Mouse (Mus musculus): Measurements from ENCODE around the gene Pdpn. TPM values are rescaled to one million over a fixed set of nuclear protein-coding genes. Genes with fewer than 3 reads are reported as not detected.

The Pdpn gene
- polyA plus RNA-seq, 1 experiment from 2014 or later: 48.7 TPM

DNA sequence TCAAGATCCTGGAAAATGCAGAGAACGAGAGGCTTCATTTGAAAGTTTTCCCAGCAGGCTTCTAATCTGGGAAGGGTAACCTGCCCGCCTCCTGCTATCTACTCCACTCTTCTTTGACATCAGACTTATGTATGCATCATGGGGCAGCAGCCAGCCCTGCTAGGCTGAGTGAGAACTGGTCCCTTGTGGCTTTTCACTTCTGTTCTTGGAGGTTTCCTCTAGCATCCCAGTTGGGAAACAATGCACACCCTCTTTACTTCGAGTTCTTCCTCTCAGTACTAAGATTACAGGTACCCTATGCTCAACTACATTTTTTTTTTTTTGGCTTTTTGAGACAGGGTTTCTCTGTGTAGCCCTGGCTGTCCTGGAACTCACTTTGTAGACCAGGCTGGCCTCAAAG is 28.5 kb downstream of the Pdpn start:
- Histone ChIP-seq H3K27me3 (ENCODE audit: control insufficient read depth, insufficient read depth, low read length) (no peaks in the 10 kb centered on the region), H3K9me3 (ENCODE audit: control insufficient read depth, low read length) (no peaks in the 10 kb centered on the region), H3K9ac (ENCODE audit: low read depth, low read length) (no peak overlapping the region), H3K4me2 (replicated peaks; ENCODE audit: low read depth, low read length) (no peak overlapping the region), H3K4me1 (ENCODE audit: control insufficient read depth, insufficient read depth, low read length) (no peaks in the 10 kb centered on the region), H3K36me3 (ENCODE audit: control insufficient read depth, insufficient read depth, low read length) (peaks cover 6% of the 10 kb centered on the region; the same call in 1 of the 2 replicates), H3K27ac (ENCODE audit: low read depth, low read length) (no peak overlapping the region), H3K4me3 (ENCODE audit: low read length) (no peak overlapping the region)
- ATAC-seq (ENCODE audit: low FRiP score, low TSS enrichment): no peak
- WGBS: 84% methylated on average over 3 of the region's 3 CpGs

DNA sequence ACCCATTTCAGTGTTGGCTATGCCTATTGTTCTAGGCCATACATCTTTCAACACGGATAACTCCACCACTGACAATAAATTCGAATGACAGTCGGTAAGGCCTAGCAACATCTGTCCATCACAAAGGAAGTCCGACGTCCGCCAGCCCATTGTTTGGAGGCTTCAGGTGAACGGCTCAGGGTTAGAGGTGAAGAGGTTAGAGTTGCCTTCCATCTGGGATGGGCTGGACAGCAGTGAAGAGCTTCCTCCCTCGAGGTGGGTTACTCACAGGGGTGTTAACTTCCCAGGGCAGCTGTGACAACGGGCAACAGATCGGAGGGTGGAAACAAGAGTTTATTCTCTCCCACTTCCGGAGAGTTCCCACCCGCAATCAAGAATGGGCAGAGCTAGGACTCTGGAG is 36.7 kb downstream of the Pdpn start:
- H3K4me3 ChIP-seq (ENCODE audit: low read length): no peak overlapping the region
- no peak for ATAC-seq (ENCODE audit: low FRiP score, low TSS enrichment)
- H3K27ac ChIP-seq (ENCODE audit: low read depth, low read length): no peak overlapping the region
- H3K4me1 ChIP-seq (ENCODE audit: control insufficient read depth, insufficient read depth, low read length): 0 out of 2 replicates have a peak, but pooled peaks cover 11% of the 10 kb centered on the region
- no peak overlapping the region for H3K9ac ChIP-seq (ENCODE audit: low read depth, low read length)
- H3K27me3 ChIP-seq (ENCODE audit: control insufficient read depth, insufficient read depth, low read length): no peaks in the 10 kb centered on the region
- no peaks in the 10 kb centered on the region for H3K9me3 ChIP-seq (ENCODE audit: control insufficient read depth, low read length)
- no peak overlapping the region for H3K4me2 ChIP-seq (replicated peaks; ENCODE audit: low read depth, low read length)
- peaks cover 3% of the 10 kb centered on the region; the same call in 1 of the 2 replicates for H3K36me3 ChIP-seq (ENCODE audit: control insufficient read depth, insufficient read depth, low read length)
- WGBS: 63% methylated on average over 12 of the region's 12 CpGs

DNA sequence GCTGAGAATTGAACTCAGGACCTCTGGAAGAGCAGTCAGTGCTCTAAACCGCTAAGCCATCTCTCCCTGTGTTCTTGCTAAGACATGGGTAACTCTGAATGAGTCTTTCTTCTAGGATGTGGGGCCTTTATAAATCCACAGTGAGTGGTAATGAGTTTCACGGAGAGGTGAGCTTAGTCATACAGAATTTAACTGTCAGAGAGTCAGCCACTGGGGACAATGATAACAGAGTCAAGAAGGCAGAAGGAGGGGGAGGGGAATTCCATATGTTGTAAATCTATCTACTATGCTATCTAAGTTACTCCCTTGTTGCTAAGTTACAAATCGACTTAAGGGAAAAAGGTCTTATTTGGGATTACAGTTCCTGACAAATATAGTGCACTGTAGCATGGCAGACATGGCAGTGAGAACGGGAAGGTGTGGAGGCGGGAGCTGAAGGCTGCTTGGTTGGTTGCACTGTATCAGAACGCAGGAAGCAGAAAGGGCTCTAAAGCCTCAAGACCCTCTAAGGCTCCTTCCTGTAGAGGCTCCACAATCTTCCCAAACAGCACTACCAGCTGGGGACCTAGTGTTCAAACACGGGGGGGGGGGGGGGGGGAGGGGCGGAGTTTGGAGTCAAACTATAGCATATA is 39.5 kb downstream of the Pdpn start:
- Histone ChIP-seq H3K4me1 (ENCODE audit: control insufficient read depth, insufficient read depth, low read length) (peaks cover 17% of the 10 kb centered on the region; the same call in 1 of the 2 replicates), H3K4me2 (replicated peaks; ENCODE audit: low read depth, low read length) (no peak overlapping the region; the same call in 1 of the 2 replicates), H3K27me3 (ENCODE audit: control insufficient read depth, insufficient read depth, low read length) (no peaks in the 10 kb centered on the region), H3K9me3 (ENCODE audit: control insufficient read depth, low read length) (no peaks in the 10 kb centered on the region), H3K36me3 (ENCODE audit: control insufficient read depth, insufficient read depth, low read length) (no peaks in the 10 kb centered on the region), H3K27ac (ENCODE audit: low read depth, low read length) (no peak overlapping the region), H3K4me3 (ENCODE audit: low read length) (no peak overlapping the region), H3K9ac (ENCODE audit: low read depth, low read length) (no peak overlapping the region)
- ATAC-seq (ENCODE audit: low FRiP score, low TSS enrichment): peak; percentile 49
- WGBS: 25% methylated on average over 7 of the region's 8 CpGs

DNA sequence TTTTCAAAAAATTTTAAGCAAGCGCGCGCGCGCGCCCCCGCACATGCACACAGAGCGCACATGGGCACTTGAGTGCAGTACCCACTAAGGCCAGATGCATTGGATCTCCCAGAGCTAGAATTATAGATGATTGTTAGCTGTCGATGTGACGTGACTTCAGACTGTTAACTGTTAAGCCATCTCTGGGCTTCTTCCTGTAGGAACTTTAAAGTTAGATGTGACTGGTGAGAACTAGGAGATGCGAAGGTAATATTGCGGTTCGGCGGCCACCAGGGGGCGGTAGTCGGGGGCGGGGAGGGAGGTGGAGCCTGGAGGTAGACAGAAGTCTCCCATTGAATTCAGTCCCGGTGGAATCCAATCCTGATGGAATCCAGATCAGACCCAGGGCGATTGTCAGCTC is 40.8 kb downstream of the Pdpn start:
- peak overlapping the region; percentile 4; the same call in 1 of the 2 replicates for H3K4me3 ChIP-seq (ENCODE audit: low read length)
- peak; percentile 25; the same call in 1 of the 2 replicates for ATAC-seq (ENCODE audit: low FRiP score, low TSS enrichment)

DNA sequence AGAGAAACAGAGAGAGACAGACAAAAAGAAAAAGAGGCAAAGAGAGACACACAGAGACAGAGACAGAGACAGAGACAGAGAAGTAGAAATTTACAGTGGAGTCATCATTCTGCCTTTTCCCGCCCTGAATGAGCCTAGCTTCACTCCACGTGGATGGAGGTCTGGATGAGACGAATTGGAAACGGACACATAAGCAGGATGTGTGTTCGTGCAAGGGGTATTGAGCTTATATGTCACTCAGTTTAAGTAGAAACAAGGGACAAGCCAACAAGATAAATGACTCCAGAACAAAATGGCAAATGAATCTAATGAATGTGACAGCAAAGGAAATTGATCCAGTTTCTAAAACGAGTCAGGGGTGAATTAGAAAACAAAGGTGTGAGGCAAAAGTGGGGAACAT is 41.4 kb downstream of the Pdpn start:
- H3K4me1 ChIP-seq (ENCODE audit: control insufficient read depth, insufficient read depth, low read length): peaks cover 17% of the 10 kb centered on the region; the same call in 1 of the 2 replicates
- ATAC-seq (ENCODE audit: low FRiP score, low TSS enrichment): no peak
- H3K4me2 ChIP-seq (replicated peaks; ENCODE audit: low read depth, low read length): no peak overlapping the region; the same call in 1 of the 2 replicates
- no peaks in the 10 kb centered on the region for H3K27me3 ChIP-seq (ENCODE audit: control insufficient read depth, insufficient read depth, low read length)
- 21% methylated on average over 6 of the region's 6 CpGs for WGBS
- H3K9ac ChIP-seq (ENCODE audit: low read depth, low read length): no peak overlapping the region
- H3K9me3 ChIP-seq (ENCODE audit: control insufficient read depth, low read length): no peaks in the 10 kb centered on the region
- H3K36me3 ChIP-seq (ENCODE audit: control insufficient read depth, insufficient read depth, low read length): no peaks in the 10 kb centered on the region
- no peak overlapping the region for H3K27ac ChIP-seq (ENCODE audit: low read depth, low read length)
- no peak overlapping the region for H3K4me3 ChIP-seq (ENCODE audit: low read length)

More for the DNA sequence above, 40.8 kb downstream of the Pdpn start:
- Histone ChIP-seq H3K4me2 (replicated peaks; ENCODE audit: low read depth, low read length) (peak overlapping the region; percentile 36), H3K9ac (ENCODE audit: low read depth, low read length) (no peak overlapping the region), H3K4me1 (ENCODE audit: control insufficient read depth, insufficient read depth, low read length) (peaks cover 17% of the 10 kb centered on the region; the same call in 1 of the 2 replicates), H3K9me3 (ENCODE audit: control insufficient read depth, low read length) (no peaks in the 10 kb centered on the region), H3K27me3 (ENCODE audit: control insufficient read depth, insufficient read depth, low read length) (no peaks in the 10 kb centered on the region), H3K36me3 (ENCODE audit: control insufficient read depth, insufficient read depth, low read length) (no peaks in the 10 kb centered on the region), H3K27ac (ENCODE audit: low read depth, low read length) (no peak overlapping the region)
- 36% methylated on average over 19 of the region's 19 CpGs for WGBS

DNA sequence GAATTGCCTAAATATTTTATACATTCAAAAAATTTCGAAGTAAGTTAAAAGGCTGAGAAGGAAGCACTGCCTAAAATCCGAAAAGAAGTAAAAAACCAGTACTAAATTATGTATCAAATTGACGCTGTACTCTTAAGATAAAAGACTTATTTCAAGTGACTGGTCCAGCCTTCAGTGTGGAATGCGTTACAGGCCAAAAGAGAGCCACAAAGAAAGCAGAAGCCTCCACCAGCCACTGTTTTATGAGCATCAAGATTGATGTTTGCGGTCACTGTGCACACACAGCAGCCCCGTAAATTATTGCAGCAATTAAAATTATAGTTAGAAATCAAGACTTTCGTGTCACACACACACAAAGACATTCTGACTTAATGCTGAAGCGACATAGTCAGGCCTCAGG is 43.8 kb downstream of the Pdpn start:
- Histone ChIP-seq H3K36me3 (ENCODE audit: control insufficient read depth, insufficient read depth, low read length) (no peaks in the 10 kb centered on the region), H3K4me1 (ENCODE audit: control insufficient read depth, insufficient read depth, low read length) (peaks cover 17% of the 10 kb centered on the region; the same call in 1 of the 2 replicates), H3K27ac (ENCODE audit: low read depth, low read length) (no peak overlapping the region), H3K9ac (ENCODE audit: low read depth, low read length) (no peak overlapping the region), H3K4me2 (replicated peaks; ENCODE audit: low read depth, low read length) (no peak overlapping the region), H3K27me3 (ENCODE audit: control insufficient read depth, insufficient read depth, low read length) (no peaks in the 10 kb centered on the region), H3K4me3 (ENCODE audit: low read length) (no peak overlapping the region), H3K9me3 (ENCODE audit: control insufficient read depth, low read length) (no peaks in the 10 kb centered on the region; the same call in 1 of the 2 replicates)
- no peak; the same call in 1 of the 2 replicates for ATAC-seq (ENCODE audit: low FRiP score, low TSS enrichment)
- WGBS: 28% methylated on average over 8 of the region's 8 CpGs

DNA sequence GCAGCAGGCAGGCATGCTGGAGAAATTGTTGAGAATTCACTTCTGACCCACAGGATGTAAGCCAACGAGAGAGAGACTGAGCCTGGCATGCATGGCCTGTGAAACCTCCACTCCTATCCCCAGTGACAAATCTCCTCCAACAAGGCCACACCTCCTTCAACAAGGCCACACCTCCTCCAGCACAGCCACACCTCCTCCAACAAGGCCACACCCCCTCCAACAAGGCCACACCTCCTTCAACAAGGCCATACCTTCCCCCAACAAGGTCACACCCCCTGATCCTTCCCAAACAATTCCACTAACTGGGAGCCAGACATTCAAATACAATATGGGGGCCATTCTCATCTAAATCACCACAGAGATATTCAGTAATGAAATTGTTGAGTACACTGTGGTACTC is 46.0 kb downstream of the Pdpn start:
- 83% methylated on average over 1 of the region's 1 CpGs for WGBS
- Histone ChIP-seq H3K4me3 (ENCODE audit: low read length) (no peak overlapping the region), H3K9me3 (ENCODE audit: control insufficient read depth, low read length) (no peaks in the 10 kb centered on the region; the same call in 1 of the 2 replicates), H3K27ac (ENCODE audit: low read depth, low read length) (no peak overlapping the region), H3K36me3 (ENCODE audit: control insufficient read depth, insufficient read depth, low read length) (no peaks in the 10 kb centered on the region), H3K9ac (ENCODE audit: low read depth, low read length) (no peak overlapping the region), H3K27me3 (ENCODE audit: control insufficient read depth, insufficient read depth, low read length) (no peaks in the 10 kb centered on the region), H3K4me2 (replicated peaks; ENCODE audit: low read depth, low read length) (no peak overlapping the region), H3K4me1 (ENCODE audit: control insufficient read depth, insufficient read depth, low read length) (peaks cover 7% of the 10 kb centered on the region; the same call in 1 of the 2 replicates)
- no peak for ATAC-seq (ENCODE audit: low FRiP score, low TSS enrichment)

DNA sequence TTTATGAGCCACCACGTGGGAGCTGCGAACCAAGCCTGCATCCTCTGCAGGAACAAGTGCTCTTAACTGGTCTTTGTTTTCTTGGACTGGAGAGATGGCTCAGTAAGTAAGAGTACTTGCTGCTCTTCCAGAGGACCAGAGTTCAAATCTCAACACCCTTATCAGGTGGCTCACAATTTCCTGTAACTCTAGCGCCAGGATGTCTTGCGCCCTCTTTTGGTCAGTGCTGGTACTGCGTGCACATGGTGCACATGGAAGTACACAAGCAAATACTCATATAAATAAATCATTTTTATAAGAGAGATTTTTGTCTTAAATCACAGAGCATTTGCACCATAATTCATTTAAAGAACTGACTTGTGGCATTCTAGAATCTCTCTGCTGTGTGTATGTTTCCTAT is 51.3 kb downstream of the Pdpn start:
- no peak overlapping the region for H3K27ac ChIP-seq (ENCODE audit: low read depth, low read length)
- no peaks in the 10 kb centered on the region for H3K27me3 ChIP-seq (ENCODE audit: control insufficient read depth, insufficient read depth, low read length)
- no peak overlapping the region for H3K4me2 ChIP-seq (replicated peaks; ENCODE audit: low read depth, low read length)
- no peak overlapping the region for H3K9ac ChIP-seq (ENCODE audit: low read depth, low read length)
- no peaks in the 10 kb centered on the region for H3K36me3 ChIP-seq (ENCODE audit: control insufficient read depth, insufficient read depth, low read length)
- no peak for ATAC-seq (ENCODE audit: low FRiP score, low TSS enrichment)
- no peaks in the 10 kb centered on the region for H3K4me1 ChIP-seq (ENCODE audit: control insufficient read depth, insufficient read depth, low read length)
- WGBS: 79% methylated on average over 5 of the region's 5 CpGs
- no peaks in the 10 kb centered on the region; the same call in 1 of the 2 replicates for H3K9me3 ChIP-seq (ENCODE audit: control insufficient read depth, low read length)
- no peak overlapping the region for H3K4me3 ChIP-seq (ENCODE audit: low read length)

DNA sequence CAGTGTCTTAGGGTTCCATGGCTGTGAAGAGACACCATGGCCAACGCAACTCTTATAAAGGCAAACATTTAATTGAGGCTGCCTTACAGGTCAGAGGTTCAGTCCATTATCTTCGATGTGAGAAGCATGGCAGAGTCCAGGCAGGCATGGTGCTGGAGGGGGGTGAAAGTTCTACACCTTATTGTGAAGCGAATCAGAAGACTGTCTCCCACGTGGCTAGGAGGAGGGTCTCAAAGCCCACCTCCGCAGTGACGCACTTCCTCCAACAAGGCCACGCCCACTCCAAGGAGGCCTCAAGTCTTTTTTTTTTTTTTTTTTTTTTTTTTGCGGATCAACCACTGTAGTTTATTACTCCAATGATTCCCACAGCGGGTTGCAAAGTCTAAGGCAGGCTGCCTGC is 58.1 kb downstream of the Pdpn start:
- Histone ChIP-seq H3K9me3 (ENCODE audit: control insufficient read depth, low read length) (no peaks in the 10 kb centered on the region), H3K4me3 (ENCODE audit: low read length) (no peak overlapping the region), H3K4me2 (replicated peaks; ENCODE audit: low read depth, low read length) (no peak overlapping the region), H3K9ac (ENCODE audit: low read depth, low read length) (no peak overlapping the region), H3K27ac (ENCODE audit: low read depth, low read length) (no peak overlapping the region), H3K4me1 (ENCODE audit: control insufficient read depth, insufficient read depth, low read length) (no peaks in the 10 kb centered on the region), H3K27me3 (ENCODE audit: control insufficient read depth, insufficient read depth, low read length) (no peaks in the 10 kb centered on the region), H3K36me3 (ENCODE audit: control insufficient read depth, insufficient read depth, low read length) (no peaks in the 10 kb centered on the region)
- no peak for ATAC-seq (ENCODE audit: low FRiP score, low TSS enrichment)
- WGBS: 81% methylated on average over 8 of the region's 9 CpGs
